Mouse (Mus musculus) urinary bladder, postnatal 10 days (tissue): ENCODE measurements around the gene Tango2.

Experiments used
- DNase-seq: peaks from one replicate; pipeline ENCODE4 v3.0.0; 2022; ENCODE audit warnings: low spot score

Gene Tango2

GRCm38 (mm10) chr16:18253866-18254265 is 94.0 kb downstream of the Tango2 start:
- DNase-seq, result no peak

DNA sequence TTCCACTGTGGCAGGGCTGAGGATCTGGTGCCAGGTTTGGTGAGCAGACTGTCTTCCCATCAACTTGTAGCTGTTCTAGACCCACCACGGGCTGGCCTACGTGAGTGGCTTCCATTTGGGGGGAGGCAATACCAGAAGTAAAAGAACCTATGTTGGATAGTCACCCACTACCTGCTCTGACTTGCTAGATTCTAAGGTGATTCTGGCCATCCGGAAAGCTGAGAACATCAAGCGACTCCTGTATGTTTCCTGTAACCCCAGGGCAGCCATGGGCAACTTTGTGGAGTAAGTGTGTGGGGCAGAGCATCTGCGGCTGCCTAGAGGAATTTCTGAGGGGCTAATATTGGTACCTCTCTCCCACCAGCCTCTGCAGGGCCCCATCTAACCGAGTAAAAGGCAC is 95.2 kb downstream of the Tango2 start:
- no peak for DNase-seq

- no peak for DNase-seq
Observed at GRCm38 (mm10) chr16:18250828-18251790, 96.8 kb downstream of the Tango2 start.
